Mouse (Mus musculus) olfactory bulb, adult 2 months (tissue): Measurements from ENCODE around the gene Pax4.

Experiments
- CTCF ChIP-seq: fragments of 200-500 bp; IDR thresholded peaks from 2 replicates; pipeline ENCODE4 v1.5.1; 2012; ENCODE audit warnings: low read depth, mild to moderate bottlenecking, low read length, moderate library complexity; ENCODE audit not compliant: insufficient read depth
- POLR2A ChIP-seq: fragments of 200-500 bp; IDR thresholded peaks from 2 replicates; pipeline ENCODE4 v1.6.1; 2012; ENCODE audit warnings: mild to moderate bottlenecking, low read depth, low read length, moderate library complexity; ENCODE audit not compliant: insufficient read depth

- TF ChIP-seq CTCF (no peak), POLR2A (no peak)
Observed at GRCm38 (mm10) chr6:28427096-28427839, 21.9 kb downstream of the Pax4 start, which contains the start of gene Fscn3.
